Mouse (Mus musculus) kidney, postnatal 36 days (tissue): ENCODE measurements around the gene Pdzd7.

Experiments
- DNase-seq, 2 experiments: peaks; one replicate each; pipeline ENCODE4 v3.0.0; 2021 to 2022; ENCODE audit warnings: mixed read lengths in 2 of 2

Gene Pdzd7

GRCm38 (mm10) chr19:45012219-45012618, 33.3 kb downstream of the Pdzd7 start:
- no peak for DNase-seq

GRCm38 (mm10) chr19:45010646-45011045, 34.9 kb downstream of the Pdzd7 start:
- DNase-seq = no peak

- peak; percentile 88 to 89 for DNase-seq
These were observed 37.9 kb downstream of the Pdzd7 start for GRCm38 (mm10) chr19:45007425-45008191.

GRCm38 (mm10) chr19:45007021-45007420, 38.5 kb downstream of the Pdzd7 start:
- DNase-seq = no peak

GRCm38 (mm10) chr19:45005957-45006712, 39.4 kb downstream of the Pdzd7 start, which contains the start of gene Mrpl43:
Gene Mrpl43, minus strand, starts transcription at chr19:45006442.
- DNase-seq = peak; percentile 97 to 99

GRCm38 (mm10) chr19:45005444-45005843, 40.1 kb downstream of the Pdzd7 start, which contains the start of gene Twnk:
Gene Twnk, plus strand, starts transcription at chr19:45005663.
- peak; percentile 81 to 90 for DNase-seq

- DNase-seq = no peak
These were observed 41.6 kb downstream of the Pdzd7 start for GRCm38 (mm10) chr19:45003740-45004516.

GRCm38 (mm10) chr19:45002301-45002700, 43.2 kb downstream of the Pdzd7 start:
- peak in 1 of 2 experiments; percentile 50 for DNase-seq

- DNase-seq = no peak
These were observed 45.9 kb downstream of the Pdzd7 start for GRCm38 (mm10) chr19:44999647-45000046.

- no peak for DNase-seq
These were observed 47.7 kb downstream of the Pdzd7 start for GRCm38 (mm10) chr19:44997786-44998185.

GRCm38 (mm10) chr19:44992712-44993111, 52.8 kb downstream of the Pdzd7 start:
- DNase-seq = no peak

GRCm38 (mm10) chr19:44992246-44992645, 53.3 kb downstream of the Pdzd7 start:
- peak in 1 of 2 experiments; percentile 32 for DNase-seq

GRCm38 (mm10) chr19:44991031-44991430, 54.5 kb downstream of the Pdzd7 start:
- peak; percentile 31 to 66 for DNase-seq

- DNase-seq = peak; percentile 85 to 87
These were observed 55.7 kb downstream of the Pdzd7 start for GRCm38 (mm10) chr19:44989567-44990495.

- peak; percentile 44 to 74 for DNase-seq
These were observed 56.5 kb downstream of the Pdzd7 start, which contains the start of gene Sema4g for GRCm38 (mm10) chr19:44988831-44989566. Gene Sema4g, plus strand, starts transcription at chr19:44989101.

- no peak for DNase-seq
These were observed 57.2 kb downstream of the Pdzd7 start for GRCm38 (mm10) chr19:44988321-44988720.

- DNase-seq = no peak
These were observed 57.7 kb downstream of the Pdzd7 start for GRCm38 (mm10) chr19:44987851-44988250.

GRCm38 (mm10) chr19:44987004-44987403, 58.5 kb downstream of the Pdzd7 start:
- no peak for DNase-seq

- DNase-seq = peak; percentile 30 to 56
These were observed 60.1 kb downstream of the Pdzd7 start for GRCm38 (mm10) chr19:44985159-44985988.

- no peak for DNase-seq
These were observed 61.1 kb downstream of the Pdzd7 start for GRCm38 (mm10) chr19:44984420-44984819.
